Mouse (Mus musculus) gastrocnemius, adult 8-10 months (tissue): ENCODE data around the gene Adamts1. TPM values are rescaled to one million over a fixed set of nuclear protein-coding genes. Genes with fewer than 3 reads are reported as not detected.

ENCODE experiments used
- DNase-seq, 2 experiments: peaks; one replicate each; pipeline ENCODE4 v3.0.0; 2022; ENCODE audit warnings: low spot score in 2 of 2
- total RNA-seq, 4 experiments: library from RNA; stranded (reverse); gene quantifications; 2 replicates each; pipeline ENCODE4 v1.2.4; 2022

Gene Adamts1
- total RNA-seq = 10 to 100 TPM; 20.0 to 27.3 (median 24.0) TPM

- peak; percentile 86 to 90 for DNase-seq
Measured at GRCm38 (mm10) chr16:85802954-85803353, at the start of gene Adamts1. Gene Adamts1 (minus strand): TSS chr16:85803113.

GRCm38 (mm10) chr16:85827066-85827465, 24.2 kb upstream of the Adamts1 start:
- DNase-seq = no peak

GRCm38 (mm10) chr16:85822330-85822916, 19.5 kb upstream of the Adamts1 start:
- no peak for DNase-seq

GRCm38 (mm10) chr16:85819808-85820458, 17.0 kb upstream of the Adamts1 start:
- no peak for DNase-seq

DNA sequence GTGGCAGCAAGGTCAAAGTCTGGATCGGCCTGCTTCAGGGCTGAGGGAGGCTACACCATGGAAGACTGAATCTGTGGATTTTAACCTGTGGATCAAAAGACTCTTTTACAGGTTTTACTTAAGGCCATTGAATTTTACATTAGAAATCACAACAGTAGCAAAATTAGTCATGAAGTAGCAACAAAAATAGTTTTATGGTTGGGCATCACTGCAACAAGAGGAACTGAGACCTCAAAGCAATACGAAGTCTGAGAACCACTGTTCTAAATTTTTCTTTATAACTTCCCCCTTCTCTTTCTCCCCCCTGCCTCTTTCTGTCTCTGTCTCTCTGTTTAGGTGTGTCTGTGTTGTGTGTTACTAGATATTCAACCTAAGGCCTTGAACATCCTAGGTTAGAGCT, 11.2 kb upstream of the Adamts1 start:
- DNase-seq = no peak

DNA sequence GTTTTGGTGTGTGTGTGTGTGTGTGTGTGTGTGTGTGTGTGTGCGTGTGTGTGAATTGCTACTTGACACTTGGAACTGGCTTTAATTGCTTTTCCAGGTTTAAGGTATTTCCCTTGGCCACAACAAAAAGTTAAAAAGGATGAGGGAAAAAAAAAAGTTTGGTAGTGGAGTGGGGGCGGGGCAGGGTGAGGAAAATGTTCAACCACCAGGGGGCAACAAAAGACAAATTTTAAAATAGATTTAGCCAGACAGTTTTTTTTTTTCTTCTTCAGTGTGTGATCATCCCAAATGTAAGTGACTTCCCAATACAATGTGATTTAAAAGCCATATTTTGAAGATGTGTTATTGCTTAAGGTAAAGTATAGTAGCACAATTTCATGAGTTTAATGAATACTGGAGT, 4.7 kb upstream of the Adamts1 start:
- DNase-seq = peak; percentile 57 to 67

GRCm38 (mm10) chr16:85807072-85807471, 4.2 kb upstream of the Adamts1 start:
- no peak for DNase-seq

- DNase-seq = no peak
Measured at GRCm38 (mm10) chr16:85805581-85805980, 2.7 kb upstream of the Adamts1 start.

- peak; percentile 61 to 78 for DNase-seq
Measured at GRCm38 (mm10) chr16:85803613-85804551, 969 bp upstream of the Adamts1 start.

DNA sequence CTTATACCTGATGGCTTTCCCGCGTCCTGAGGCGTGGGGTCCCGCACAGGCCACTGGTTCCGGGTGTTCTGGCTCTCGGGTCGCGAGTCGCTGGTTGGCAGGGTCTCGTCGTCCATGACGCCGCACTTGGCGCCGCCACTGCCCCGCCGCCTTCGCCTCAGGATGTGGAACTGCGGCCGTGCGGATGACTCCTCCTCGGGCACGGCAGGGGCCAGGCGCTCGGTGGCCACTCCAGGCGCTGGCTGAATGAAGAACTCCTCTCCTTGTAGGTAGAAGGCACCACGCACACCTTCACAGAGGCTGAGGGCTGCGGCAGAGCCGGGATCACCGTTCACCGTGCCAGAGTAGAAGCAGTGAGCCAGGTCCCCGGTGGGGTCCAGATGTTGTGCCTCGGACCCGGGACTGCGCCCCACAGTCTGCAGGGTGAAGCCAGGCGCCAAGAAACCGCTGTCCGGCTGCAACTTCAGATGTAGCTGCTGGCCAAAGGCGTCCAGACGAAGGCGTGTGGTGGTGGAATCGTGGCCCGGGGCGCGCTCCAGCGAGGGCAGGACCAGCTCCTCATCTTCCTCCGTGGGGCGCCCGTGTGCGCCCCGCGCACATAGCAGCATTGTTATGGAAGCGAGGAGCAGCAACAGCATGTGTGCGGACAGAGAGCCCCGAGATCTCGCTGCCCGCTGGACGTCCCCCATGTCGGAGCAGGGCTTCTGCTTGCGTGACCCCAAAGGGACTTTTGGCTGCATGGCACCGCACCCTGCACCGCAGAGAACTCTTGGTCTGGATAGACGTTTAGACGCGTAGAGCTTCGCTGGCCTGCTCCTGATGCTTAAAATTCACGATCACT, 722 bp downstream of the Adamts1 start:
- DNase-seq = peak; percentile 66 to 70

DNA sequence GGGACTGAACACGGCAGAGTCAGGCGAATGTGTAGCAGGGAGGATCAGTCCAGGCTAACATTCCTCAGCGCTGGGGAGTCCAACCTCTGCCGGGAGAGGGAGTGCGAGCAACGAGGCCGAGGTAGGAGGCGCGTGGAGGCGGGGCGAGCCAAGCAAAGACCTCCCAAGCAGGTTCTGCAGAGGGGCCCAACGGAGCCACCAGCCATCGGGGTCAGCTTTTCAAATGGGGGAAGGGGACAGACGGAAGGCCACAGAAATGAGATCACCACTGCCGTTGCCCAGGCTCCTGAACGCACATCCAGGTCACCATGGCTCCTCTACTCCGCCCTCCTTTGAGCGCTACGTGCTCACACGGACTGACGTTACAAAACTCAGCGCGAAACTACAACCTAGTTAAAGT, 1.7 kb downstream of the Adamts1 start:
- DNase-seq = peak; percentile 68 to 71

GRCm38 (mm10) chr16:85800691-85801090, 2.2 kb downstream of the Adamts1 start:
- DNase-seq = peak; percentile 94

GRCm38 (mm10) chr16:85799971-85800370, 2.9 kb downstream of the Adamts1 start:
- no peak for DNase-seq

- DNase-seq = peak; percentile 36 to 60
Measured at GRCm38 (mm10) chr16:85798334-85798733, 4.6 kb downstream of the Adamts1 start.

GRCm38 (mm10) chr16:85797161-85797560, 5.8 kb downstream of the Adamts1 start:
- DNase-seq = no peak

DNA sequence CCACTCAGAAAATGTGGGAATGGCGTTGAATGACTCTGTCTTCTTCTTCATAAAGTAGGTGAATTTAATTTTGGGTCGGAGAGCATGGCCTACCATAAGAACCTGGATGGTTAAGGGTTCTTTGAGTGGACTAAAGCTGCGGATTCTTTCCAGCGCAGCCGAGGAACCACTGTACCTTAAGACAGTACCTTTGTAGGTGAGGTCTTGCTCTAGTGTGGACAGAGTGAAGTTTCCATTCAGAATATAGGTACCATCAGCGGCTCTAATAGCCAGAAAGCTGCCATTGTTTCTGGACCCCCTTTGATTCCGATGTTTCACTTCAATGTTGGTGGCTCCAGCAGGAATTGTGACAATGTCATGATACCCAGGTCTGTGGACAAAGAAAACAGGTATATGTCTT, 7.2 kb downstream of the Adamts1 start:
- no peak for DNase-seq

DNA sequence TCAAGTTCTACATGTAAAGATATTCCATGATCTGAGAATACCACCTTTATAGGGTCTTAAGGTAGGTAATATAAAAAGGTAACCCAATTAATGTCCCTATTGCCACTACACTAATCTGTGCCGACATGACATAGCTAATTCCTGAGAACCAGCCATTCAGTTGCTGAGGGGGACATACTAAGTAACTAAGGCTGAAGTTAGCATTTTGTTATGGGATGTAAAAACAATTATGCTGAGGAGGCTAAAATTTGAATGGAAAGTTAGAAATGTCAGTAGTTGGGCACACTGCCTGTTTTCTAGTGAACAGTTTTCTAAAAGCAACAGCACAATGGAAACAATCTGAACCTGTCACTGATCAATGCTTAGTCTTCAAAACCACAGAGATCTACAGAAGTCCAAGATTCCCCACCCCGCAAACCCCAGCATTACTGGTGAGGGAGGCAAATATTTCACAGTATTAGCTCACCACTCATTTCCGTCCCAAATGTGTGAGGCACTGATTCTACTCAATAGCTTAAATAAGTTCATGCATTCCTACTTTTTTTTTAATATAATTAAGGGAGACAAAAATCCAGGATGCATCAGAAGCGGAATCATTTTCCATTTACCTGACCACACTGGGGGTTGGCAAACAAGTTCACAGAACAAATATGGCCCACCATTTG, 9.6 kb downstream of the Adamts1 start:
- no peak for DNase-seq

DNA sequence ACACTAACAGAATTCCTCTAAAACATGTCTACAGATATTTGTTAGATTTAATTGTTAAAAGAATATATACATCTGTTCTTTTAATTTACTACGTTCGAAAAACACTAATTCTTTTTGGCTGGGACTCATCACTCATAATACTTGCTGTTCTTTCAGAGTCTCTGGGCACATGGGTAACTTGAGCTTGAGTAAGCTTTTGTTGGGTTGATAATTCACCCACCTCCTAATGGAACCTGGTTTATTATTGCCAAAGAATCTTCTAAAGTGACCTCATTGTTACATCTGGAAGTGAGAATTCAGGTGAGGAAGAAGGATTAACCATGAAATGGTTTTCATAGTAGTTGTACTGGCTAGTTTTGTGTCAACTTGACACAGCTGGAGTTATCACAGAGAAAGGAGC, 21.8 kb downstream of the Adamts1 start:
- no peak for DNase-seq

- DNase-seq = no peak
Measured at GRCm38 (mm10) chr16:85779775-85780174, 23.1 kb downstream of the Adamts1 start.

GRCm38 (mm10) chr16:85772272-85772671, 30.6 kb downstream of the Adamts1 start:
- DNase-seq = no peak

- DNase-seq = no peak
Measured at GRCm38 (mm10) chr16:85767341-85767740, 35.6 kb downstream of the Adamts1 start.
